Mouse (Mus musculus): ENCODE results near the gene Zc3h7b. TPM values are rescaled to one million over a fixed set of nuclear protein-coding genes. Genes with fewer than 3 reads are reported as not detected.

The Zc3h7b gene
- polyA plus RNA-seq, 1 experiment from 2014 or later, result 37.9 TPM

- Histone ChIP-seq H3K4me1 (replicated peaks) (no peaks in the 10 kb centered on the region), H3K27me3 (ENCODE audit: insufficient read depth, poor library complexity, severe bottlenecking) (no peaks in the 10 kb centered on the region), H3K27ac (no peak overlapping the region), H3K36me3 (peaks cover 95% of the 10 kb centered on the region), H3K9me3 (peaks cover 5% of the 10 kb centered on the region; the same call in 1 of the 2 replicates), H3K4me3 (no peak overlapping the region)
- WGBS, result 91% methylated on average over 15 of the region's 15 CpGs
- DNase-seq (ENCODE audit: low spot score), result no peak
Measured at GRCm38 (mm10) chr15:81774505-81775171, 29.8 kb downstream of the Zc3h7b start.

- WGBS, result 89% methylated on average over 11 of the region's 11 CpGs
- Histone ChIP-seq H3K27me3 (ENCODE audit: insufficient read depth, poor library complexity, severe bottlenecking) (no peaks in the 10 kb centered on the region), H3K4me1 (replicated peaks) (no peaks in the 10 kb centered on the region), H3K9me3 (no peaks in the 10 kb centered on the region), H3K27ac (no peak overlapping the region), H3K36me3 (peaks cover 100% of the 10 kb centered on the region), H3K4me3 (no peak overlapping the region)
- no peak for DNase-seq (ENCODE audit: low spot score)
Measured at GRCm38 (mm10) chr15:81776631-81777422, 32.0 kb downstream of the Zc3h7b start.

GRCm38 (mm10) chr15:81781816-81782215, 37.0 kb downstream of the Zc3h7b start:
- peaks cover 99% of the 10 kb centered on the region for H3K36me3 ChIP-seq
- WGBS, result 91% methylated on average over 7 of the region's 7 CpGs

GRCm38 (mm10) chr15:81784762-81785161, 39.9 kb downstream of the Zc3h7b start:
- Histone ChIP-seq H3K36me3 (peaks cover 98% of the 10 kb centered on the region), H3K27ac (no peak overlapping the region), H3K9me3 (0 out of 2 replicates have a peak, but pooled peaks cover 3% of the 10 kb centered on the region), H3K27me3 (ENCODE audit: insufficient read depth, poor library complexity, severe bottlenecking) (no peaks in the 10 kb centered on the region), H3K4me3 (no peak overlapping the region), H3K4me1 (replicated peaks) (no peaks in the 10 kb centered on the region)
- no peak for DNase-seq (ENCODE audit: low spot score)
- 76% methylated on average over 5 of the region's 5 CpGs for WGBS

More at GRCm38 (mm10) chr15:81781816-81782215, 37.0 kb downstream of the Zc3h7b start:
- Histone ChIP-seq H3K4me1 (replicated peaks) (no peaks in the 10 kb centered on the region), H3K4me3 (no peak overlapping the region), H3K27me3 (ENCODE audit: insufficient read depth, poor library complexity, severe bottlenecking) (no peaks in the 10 kb centered on the region), H3K9me3 (0 out of 2 replicates have a peak, but pooled peaks cover 3% of the 10 kb centered on the region), H3K27ac (no peak overlapping the region)
- DNase-seq (ENCODE audit: low spot score), result no peak

- Histone ChIP-seq H3K4me1 (replicated peaks) (no peaks in the 10 kb centered on the region), H3K27ac (no peak overlapping the region)
Measured at GRCm38 (mm10) chr15:81785701-81786100, 40.8 kb downstream of the Zc3h7b start.

GRCm38 (mm10) chr15:81787525-81787924, 42.7 kb downstream of the Zc3h7b start:
- H3K27ac ChIP-seq, result no peak overlapping the region
- H3K4me1 ChIP-seq (replicated peaks), result no peaks in the 10 kb centered on the region
- H3K27me3 ChIP-seq (ENCODE audit: insufficient read depth, poor library complexity, severe bottlenecking), result no peaks in the 10 kb centered on the region
- 95% methylated on average over 13 of the region's 13 CpGs for WGBS
- H3K4me3 ChIP-seq, result no peak overlapping the region
- H3K9me3 ChIP-seq, result 0 out of 2 replicates have a peak, but pooled peaks cover 3% of the 10 kb centered on the region
- DNase-seq (ENCODE audit: low spot score), result no peak
- H3K36me3 ChIP-seq, result peaks cover 98% of the 10 kb centered on the region

More at GRCm38 (mm10) chr15:81785701-81786100, 40.8 kb downstream of the Zc3h7b start:
- Histone ChIP-seq H3K4me3 (no peak overlapping the region), H3K36me3 (peaks cover 98% of the 10 kb centered on the region), H3K27me3 (ENCODE audit: insufficient read depth, poor library complexity, severe bottlenecking) (no peaks in the 10 kb centered on the region), H3K9me3 (0 out of 2 replicates have a peak, but pooled peaks cover 3% of the 10 kb centered on the region)
- no peak for DNase-seq (ENCODE audit: low spot score)
- 95% methylated on average over 8 of the region's 8 CpGs for WGBS

GRCm38 (mm10) chr15:81792444-81792843, 47.6 kb downstream of the Zc3h7b start:
- peaks cover 90% of the 10 kb centered on the region for H3K36me3 ChIP-seq
- H3K27ac ChIP-seq, result no peak overlapping the region
- no peaks in the 10 kb centered on the region for H3K9me3 ChIP-seq
- no peak overlapping the region for H3K4me3 ChIP-seq
- DNase-seq (ENCODE audit: low spot score), result no peak
- 88% methylated on average over 9 of the region's 9 CpGs for WGBS
- H3K4me1 ChIP-seq (replicated peaks), result no peaks in the 10 kb centered on the region
- H3K27me3 ChIP-seq (ENCODE audit: insufficient read depth, poor library complexity, severe bottlenecking), result no peaks in the 10 kb centered on the region

GRCm38 (mm10) chr15:81796228-81796627, 51.4 kb downstream of the Zc3h7b start:
- Histone ChIP-seq H3K9me3 (no peaks in the 10 kb centered on the region), H3K36me3 (peaks cover 53% of the 10 kb centered on the region), H3K27ac (no peak overlapping the region), H3K4me1 (replicated peaks) (no peaks in the 10 kb centered on the region), H3K4me3 (no peak overlapping the region), H3K27me3 (ENCODE audit: insufficient read depth, poor library complexity, severe bottlenecking) (no peaks in the 10 kb centered on the region)
- peak; percentile 26 for DNase-seq (ENCODE audit: low spot score)
- WGBS, result 76% methylated on average over 3 of the region's 3 CpGs

- Histone ChIP-seq H3K27me3 (ENCODE audit: insufficient read depth, poor library complexity, severe bottlenecking) (no peaks in the 10 kb centered on the region), H3K4me3 (no peak overlapping the region), H3K36me3 (peaks cover 37% of the 10 kb centered on the region), H3K27ac (no peak overlapping the region), H3K9me3 (no peaks in the 10 kb centered on the region), H3K4me1 (replicated peaks) (peaks cover 11% of the 10 kb centered on the region)
- no peak for DNase-seq (ENCODE audit: low spot score)
- 92% methylated on average over 6 of the region's 6 CpGs for WGBS
Measured at GRCm38 (mm10) chr15:81797861-81798260, 53.0 kb downstream of the Zc3h7b start.

GRCm38 (mm10) chr15:81798421-81798820, 53.6 kb downstream of the Zc3h7b start:
- no peak for DNase-seq (ENCODE audit: low spot score)
- 86% methylated on average over 4 of the region's 4 CpGs for WGBS
- Histone ChIP-seq H3K9me3 (no peaks in the 10 kb centered on the region), H3K27me3 (ENCODE audit: insufficient read depth, poor library complexity, severe bottlenecking) (0 out of 2 replicates have a peak, but pooled peaks cover under 1% of the 10 kb centered on the region), H3K4me3 (no peak overlapping the region), H3K4me1 (replicated peaks) (peaks cover 16% of the 10 kb centered on the region), H3K27ac (no peak overlapping the region), H3K36me3 (peaks cover 31% of the 10 kb centered on the region)

- Histone ChIP-seq H3K36me3 (peaks cover 12% of the 10 kb centered on the region), H3K9me3 (no peaks in the 10 kb centered on the region), H3K27ac (no peak overlapping the region), H3K4me1 (replicated peaks) (peaks cover 32% of the 10 kb centered on the region), H3K27me3 (ENCODE audit: insufficient read depth, poor library complexity, severe bottlenecking) (0 out of 2 replicates have a peak, but pooled peaks cover 5% of the 10 kb centered on the region), H3K4me3 (no peak overlapping the region)
- DNase-seq (ENCODE audit: low spot score), result no peak
- whole genome bisulfite sequencing, result 83% methylated on average over 3 of the region's 3 CpGs
Measured at GRCm38 (mm10) chr15:81800391-81800790, 55.5 kb downstream of the Zc3h7b start.

GRCm38 (mm10) chr15:81802001-81802890, 57.4 kb downstream of the Zc3h7b start, which contains the start of gene Tef:
Tef (plus strand) TSS chr15:81802421.
- H3K36me3 ChIP-seq, result no peaks in the 10 kb centered on the region
- peak; percentile 74 for DNase-seq (ENCODE audit: low spot score)
- no peaks in the 10 kb centered on the region for H3K9me3 ChIP-seq
- 0 out of 2 replicates have a peak, but pooled peaks cover 5% of the 10 kb centered on the region for H3K27me3 ChIP-seq (ENCODE audit: insufficient read depth, poor library complexity, severe bottlenecking)
- 31% methylated on average over 19 of the region's 19 CpGs for WGBS
- peaks cover 32% of the 10 kb centered on the region for H3K4me1 ChIP-seq (replicated peaks)
- H3K4me3 ChIP-seq, result peak within 1 kb of the TSS; percentile 37
- H3K27ac ChIP-seq, result peak within 1 kb of the TSS; percentile 71
